Mouse (Mus musculus) erythroblast, embryonic 14.5 days (primary cell): ENCODE data around the gene 4930402F06Rik.

Experiments used
- GATA1 ChIP-seq: IDR thresholded peaks from 2 replicates; pipeline ENCODE4 v1.6.1; 2012; ENCODE audit warnings: low read length, inconsistent platforms, mixed read lengths
- TAL1 ChIP-seq: IDR thresholded peaks from 3 replicates; pipeline ENCODE4 v1.6.1; 2012; ENCODE audit warnings: low read length, inconsistent platforms, mixed read lengths

GRCm38 (mm10) chr2:35377600-35377999, 19.4 kb downstream of the 4930402F06Rik start:
- TF ChIP-seq TAL1 (no peak), GATA1 (no peak)
